Mouse (Mus musculus): ENCODE data around the gene Cox10. TPM values are rescaled to one million over a fixed set of nuclear protein-coding genes. Genes with fewer than 3 reads are reported as not detected.

Cox10 gene
- total and polyA plus RNA-seq, 3 experiments = 39.9 to 374 (median 52.2) TPM

DNA sequence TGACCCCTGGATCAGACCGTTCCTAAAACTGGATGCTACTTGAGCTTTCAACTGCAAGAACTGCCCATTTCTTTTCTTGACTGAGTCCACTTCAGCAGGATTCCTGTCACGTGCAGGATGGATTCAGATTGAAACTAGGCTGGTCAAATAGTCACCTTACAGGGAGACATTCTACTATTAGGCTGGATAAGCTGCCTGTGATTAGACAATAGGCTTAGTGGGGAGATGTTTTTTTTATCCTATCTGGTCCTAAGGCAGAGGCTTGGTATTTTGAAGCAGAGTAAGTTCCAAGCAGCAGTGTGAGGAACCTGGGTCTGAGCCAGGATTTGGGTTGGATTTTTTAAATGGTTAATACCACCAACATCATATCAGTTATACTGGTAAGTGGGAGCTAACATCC is 125.4 kb downstream of the Cox10 start:
- no peak for DNase-seq (ENCODE audit: low read depth, low spot score)
- Histone ChIP-seq H3K4me1 (ENCODE audit: control insufficient read depth in 1 of 2, insufficient read depth in 2 of 2, low read length in 2 of 2) (no peaks in the 10 kb centered on the region), H3K9me3 (replicated peaks; ENCODE audit: insufficient read depth, low read length) (no peaks in the 10 kb centered on the region), H3K4me3 (ENCODE audit: control insufficient read depth in 1 of 2, insufficient read depth in 1 of 2, low read depth in 2 of 2, low read length in 2 of 2) (no peak overlapping the region), H3K36me3 (ENCODE audit: control insufficient read depth in 1 of 2, insufficient read depth in 2 of 2, low read length in 2 of 2) (no peaks in the 10 kb centered on the region), H3K27ac (ENCODE audit: control insufficient read depth, low read depth, low read length) (no peak overlapping the region), H3K9ac (ENCODE audit: control insufficient read depth, low read depth, low read length, poor library complexity, severe bottlenecking) (no peak overlapping the region), H3K27me3 (ENCODE audit: control insufficient read depth in 1 of 2, insufficient read depth in 2 of 2, low read length in 2 of 2) (no peaks in the 10 kb centered on the region), H3K79me2 (ENCODE audit: control insufficient read depth, insufficient read depth, low read length, poor library complexity) (no peaks in the 10 kb centered on the region)
- TF ChIP-seq MAX (IDR thresholded peaks at IDR 0.05; ENCODE audit: low read length) (no peak), ZC3H11A (IDR thresholded peaks at IDR 0.05; ENCODE audit: low read depth, low read length) (no peak), MYB (IDR thresholded peaks at IDR 0.05; ENCODE audit: low read depth, low read length) (no peak), ZMIZ1 (IDR thresholded peaks at IDR 0.05; ENCODE audit: low read depth, low read length) (no peak), USF2 (IDR thresholded peaks at IDR 0.05; ENCODE audit: borderline replicate concordance in 1 of 2, insufficient read depth in 1 of 2, low read depth in 1 of 2, low read length in 2 of 2) (no peak)

DNA sequence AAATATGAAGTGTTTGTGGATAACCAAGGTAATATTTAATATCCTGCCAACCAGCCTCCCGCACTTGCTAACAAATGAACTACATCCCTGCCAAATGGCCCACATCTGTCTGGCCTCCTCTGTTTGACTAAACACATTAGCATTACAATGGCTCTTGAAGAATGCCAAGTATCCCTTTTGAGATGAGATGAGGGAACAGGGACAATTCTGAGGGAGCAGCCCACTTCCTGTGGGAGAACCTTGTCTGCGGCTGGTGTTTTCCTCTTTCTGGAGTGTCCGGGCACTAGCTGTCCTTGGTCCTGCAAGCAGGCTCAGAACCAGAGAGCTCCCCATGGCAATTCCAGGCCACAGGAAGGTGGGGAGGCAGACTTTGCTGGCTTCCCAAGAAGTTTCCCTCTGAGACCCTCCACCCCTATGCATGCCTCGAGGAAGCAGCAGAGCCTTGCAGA is 126.5 kb downstream of the Cox10 start:
- Histone ChIP-seq H3K9ac (ENCODE audit: control insufficient read depth, low read depth, low read length, poor library complexity, severe bottlenecking) (no peak overlapping the region), H3K27ac (ENCODE audit: control insufficient read depth, low read depth, low read length) (no peak overlapping the region), H3K36me3 (ENCODE audit: control insufficient read depth in 1 of 2, insufficient read depth in 2 of 2, low read length in 2 of 2) (no peaks in the 10 kb centered on the region), H3K9me3 (replicated peaks; ENCODE audit: insufficient read depth, low read length) (no peaks in the 10 kb centered on the region), H3K4me3 (ENCODE audit: control insufficient read depth in 1 of 2, insufficient read depth in 1 of 2, low read depth in 2 of 2, low read length in 2 of 2) (no peak overlapping the region), H3K27me3 (ENCODE audit: control insufficient read depth in 1 of 2, insufficient read depth in 2 of 2, low read length in 2 of 2) (no peaks in the 10 kb centered on the region), H3K79me2 (ENCODE audit: control insufficient read depth, insufficient read depth, low read length, poor library complexity) (no peaks in the 10 kb centered on the region), H3K4me1 (ENCODE audit: control insufficient read depth in 1 of 2, insufficient read depth in 2 of 2, low read length in 2 of 2) (no peaks in the 10 kb centered on the region)
- no peak for TF ChIP-seq MAZ (IDR thresholded peaks at IDR 0.05; ENCODE audit: low read depth, low read length)
- no peak for TF ChIP-seq CHD1 (IDR thresholded peaks at IDR 0.05; ENCODE audit: low read depth, low read length)
- no peak for TF ChIP-seq SMC3 (IDR thresholded peaks at IDR 0.05; ENCODE audit: low read depth, low read length)
- no peak for TF ChIP-seq TBP (IDR thresholded peaks at IDR 0.05; ENCODE audit: low read depth, low read length)
- TF ChIP-seq NELFE (IDR thresholded peaks at IDR 0.05; ENCODE audit: low read depth, low read length) = no peak
- no peak for TF ChIP-seq POLR2A (IDR thresholded peaks at IDR 0.05; ENCODE audit: control insufficient read depth in 1 of 2, insufficient read depth in 1 of 2, low read depth in 1 of 2, low read length in 2 of 2, poor library complexity in 1 of 2)
- TF ChIP-seq ETS1 (IDR thresholded peaks at IDR 0.05; ENCODE audit: low read depth, low read length) = no peak
- TF ChIP-seq JUND (IDR thresholded peaks at IDR 0.05; ENCODE audit: low read depth, low read length) = no peak
- no peak for TF ChIP-seq RAD21 (IDR thresholded peaks at IDR 0.05; ENCODE audit: low read depth, low read length)
- no peak for TF ChIP-seq USF1 (IDR thresholded peaks at IDR 0.05; ENCODE audit: low read depth, low read length)
- TF ChIP-seq ZKSCAN1 (IDR thresholded peaks at IDR 0.05; ENCODE audit: low read depth, low read length) = no peak
- TF ChIP-seq POLR2AphosphoS2 (IDR thresholded peaks at IDR 0.05; ENCODE audit: low read length) = no peak
- TF ChIP-seq E2F4 (IDR thresholded peaks at IDR 0.05; ENCODE audit: borderline replicate concordance, low read depth, low read length) = no peak
- no peak for TF ChIP-seq ELF1 (IDR thresholded peaks at IDR 0.05; ENCODE audit: low read depth, low read length)
- no peak for TF ChIP-seq RCOR1 (IDR thresholded peaks at IDR 0.05; ENCODE audit: low read depth, low read length)
- DNase-seq (ENCODE audit: low read depth, low spot score) = no peak
